Mouse (Mus musculus): ENCODE results near the gene Dpep1. TPM values are rescaled to one million over a fixed set of nuclear protein-coding genes. Genes with fewer than 3 reads are reported as not detected.

The Dpep1 gene
- polyA plus RNA-seq, 1 experiment from 2014 or later, result 2.3 TPM

Other genes starting within 250 kb of the Dpep1 start
- 73.1 and 102 TPM in 2 replicates for gene Ankrd11, start 144.0 kb upstream of the Dpep1 start, polyA plus RNA-seq (2016; fragmentation: Nextera tagmentation; extraction: Ambion mirVana)
- gene Spg7, start 123.3 kb upstream of the Dpep1 start, polyA plus RNA-seq (2016; fragmentation: Nextera tagmentation; extraction: Ambion mirVana), result 55.5 and 58.2 TPM in 2 replicates
- 1,455 and 1,462 TPM in 2 replicates for gene Rpl13, start 83.9 kb upstream of the Dpep1 start, polyA plus RNA-seq (2016; fragmentation: Nextera tagmentation; extraction: Ambion mirVana)
- gene Cpne7, start 68.9 kb upstream of the Dpep1 start, polyA plus RNA-seq (2016; fragmentation: Nextera tagmentation; extraction: Ambion mirVana), result 0.59 and 1.4 TPM in 2 replicates
- gene Sult5a1, start 27.9 kb upstream of the Dpep1 start, polyA plus RNA-seq (2016; fragmentation: Nextera tagmentation; extraction: Ambion mirVana), result 19.2 and 24.1 TPM in 2 replicates
- 142 and 152 TPM in 2 replicates for gene Chmp1a, start 26.5 kb downstream of the Dpep1 start, polyA plus RNA-seq (2016; fragmentation: Nextera tagmentation; extraction: Ambion mirVana)
- 5.9 and 7.0 TPM in 2 replicates for gene Spata33, start 26.6 kb downstream of the Dpep1 start, polyA plus RNA-seq (2016; fragmentation: Nextera tagmentation; extraction: Ambion mirVana)
- gene Cdk10, start 38.6 kb downstream of the Dpep1 start, polyA plus RNA-seq (2016; fragmentation: Nextera tagmentation; extraction: Ambion mirVana), result 38.5 and 40.6 TPM in 2 replicates
- 2.9 and 3.3 TPM in 2 replicates for gene Spata2l, start 50.0 kb downstream of the Dpep1 start, polyA plus RNA-seq (2016; fragmentation: Nextera tagmentation; extraction: Ambion mirVana)
- 34.3 and 36.6 TPM in 2 replicates for gene Zfp276, start 68.0 kb downstream of the Dpep1 start, polyA plus RNA-seq (2016; fragmentation: Nextera tagmentation; extraction: Ambion mirVana)
- gene Vps9d1, start 68.1 kb downstream of the Dpep1 start, polyA plus RNA-seq (2016; fragmentation: Nextera tagmentation; extraction: Ambion mirVana), result 35.1 and 37.2 TPM in 2 replicates
- 31.9 and 34.0 TPM in 2 replicates for gene Fanca, start 132.3 kb downstream of the Dpep1 start, polyA plus RNA-seq (2016; fragmentation: Nextera tagmentation; extraction: Ambion mirVana)
- gene Spire2, start 146.5 kb downstream of the Dpep1 start, polyA plus RNA-seq (2016; fragmentation: Nextera tagmentation; extraction: Ambion mirVana), result 5.1 and 6.3 TPM in 2 replicates
- 172 and 186 TPM in 2 replicates for gene Tcf25, start 187.5 kb downstream of the Dpep1 start, polyA plus RNA-seq (2016; fragmentation: Nextera tagmentation; extraction: Ambion mirVana)
- gene Mc1r, start 220.9 kb downstream of the Dpep1 start, polyA plus RNA-seq (2016; fragmentation: Nextera tagmentation; extraction: Ambion mirVana), result 0.15 and 0.17 TPM in 2 replicates
- 147 and 201 TPM in 2 replicates for gene Tubb3, start 225.2 kb downstream of the Dpep1 start, polyA plus RNA-seq (2016; fragmentation: Nextera tagmentation; extraction: Ambion mirVana)
- 42.2 and 42.7 TPM in 2 replicates for gene Def8, start 237.3 kb downstream of the Dpep1 start, polyA plus RNA-seq (2016; fragmentation: Nextera tagmentation; extraction: Ambion mirVana)